28 mouse cellular contexts compared by ENCODE assay signal in genomic region chr9:34646831-34647230, GRCm38 (mm10).
DNase-seq lines count a peak whose midpoint lies in the region; ATAC-seq and TF ChIP-seq lines count a peak whose summit lies in the region.
"Had no signal": no experiment of that assay in that cellular context is flagged by ENCODE, and none has a peak within 500 bp of the region (broad histone marks: within the 10 kb centered on the region; RNA-seq: fewer than 3 reads in every experiment).

No protein-coding gene starts in this region.

- intact Hi-C loops in gastrocnemius, postnatal 36 days (cut with DNase I): no loop called here

- peaks cover 9% of the 10 kb centered on the region; the same call in 1 of the 2 replicates for H3K4me1 ChIP-seq in midbrain, embryonic 11.5 days (ENCODE audit: control insufficient read depth, insufficient read depth, low read length)
- peaks cover 2% of the 10 kb centered on the region; the same call in 1 of the 2 replicates for H3K4me1 ChIP-seq in midbrain, postnatal 0 days (ENCODE audit: insufficient read depth, low read length)
- H3K4me1 ChIP-seq in embryonic facial prominence, embryonic 11.5 days (ENCODE audit: control insufficient read depth, insufficient read depth, low read length): no peaks in the 10 kb centered on the region
- peaks cover 16% of the 10 kb centered on the region for H3K4me1 ChIP-seq in limb, embryonic 10.5 days
- H3K4me1 ChIP-seq: embryonic facial prominence, embryonic 13.5 days; liver, embryonic 12.5 days had no signal

- H3K4me3 ChIP-seq in midbrain, embryonic 11.5 days (ENCODE audit: low read depth, low read length): no peak overlapping the region
- H3K4me3 ChIP-seq in midbrain, postnatal 0 days (ENCODE audit: low read depth, low read length): no peak overlapping the region
- no peak overlapping the region for H3K4me3 ChIP-seq in embryonic facial prominence, embryonic 11.5 days (ENCODE audit: low read depth, low read length)
- H3K4me3 ChIP-seq in limb, embryonic 10.5 days: no peak overlapping the region
- H3K4me3 ChIP-seq: embryonic facial prominence, embryonic 13.5 days; heart, embryonic 13.5 days; intestine, embryonic 15.5 days; liver, embryonic 12.5 days; midbrain, embryonic 13.5 days had no signal

- H3K4me2 ChIP-seq in midbrain, embryonic 11.5 days: no peak overlapping the region
- H3K4me2 ChIP-seq in midbrain, postnatal 0 days (ENCODE audit: low read depth, low read length, poor library complexity, severe bottlenecking): no peak overlapping the region
- no peak overlapping the region for H3K4me2 ChIP-seq in embryonic facial prominence, embryonic 11.5 days (ENCODE audit: low read depth, low read length)
- H3K4me2 ChIP-seq: embryonic facial prominence, embryonic 13.5 days; heart, embryonic 13.5 days; intestine, embryonic 15.5 days; liver, embryonic 12.5 days; midbrain, embryonic 13.5 days had no signal

- no peak overlapping the region for H3K27ac ChIP-seq in midbrain, embryonic 11.5 days (ENCODE audit: low read depth, low read length)
- H3K27ac ChIP-seq in midbrain, postnatal 0 days (ENCODE audit: low read depth, low read length): no peak overlapping the region
- H3K27ac ChIP-seq in embryonic facial prominence, embryonic 11.5 days (replicated peaks; ENCODE audit: low read depth, low read length): no peak overlapping the region
- H3K27ac ChIP-seq in limb, embryonic 10.5 days: no peak overlapping the region
- H3K27ac ChIP-seq: embryonic facial prominence, embryonic 13.5 days; heart, embryonic 13.5 days; intestine, embryonic 15.5 days; kidney, postnatal 0 days; liver, embryonic 12.5 days; midbrain, embryonic 13.5 days had no signal

- H3K27me3 ChIP-seq in midbrain, embryonic 11.5 days (ENCODE audit: control insufficient read depth, insufficient read depth, low read length): no peaks in the 10 kb centered on the region
- H3K27me3 ChIP-seq in midbrain, postnatal 0 days (ENCODE audit: insufficient read depth, low read length): no peaks in the 10 kb centered on the region
- no peaks in the 10 kb centered on the region for H3K27me3 ChIP-seq in embryonic facial prominence, embryonic 11.5 days (ENCODE audit: control insufficient read depth, insufficient read depth, low read length)
- H3K27me3 ChIP-seq in limb, embryonic 10.5 days (ENCODE audit: low read depth, poor library complexity, severe bottlenecking): peaks cover 10% of the 10 kb centered on the region; the same call in 1 of the 2 replicates
- H3K27me3 ChIP-seq: embryonic facial prominence, embryonic 13.5 days; intestine, embryonic 15.5 days; liver, embryonic 12.5 days; midbrain, embryonic 13.5 days had no signal

- no peaks in the 10 kb centered on the region for H3K9me3 ChIP-seq in midbrain, embryonic 11.5 days (ENCODE audit: control insufficient read depth, low read length)
- H3K9me3 ChIP-seq in midbrain, postnatal 0 days (ENCODE audit: low read length): no peaks in the 10 kb centered on the region
- no peaks in the 10 kb centered on the region for H3K9me3 ChIP-seq in embryonic facial prominence, embryonic 11.5 days (replicated peaks; ENCODE audit: control insufficient read depth, low read length)
- no peaks in the 10 kb centered on the region for H3K9me3 ChIP-seq in limb, embryonic 10.5 days (replicated peaks)
- H3K9me3 ChIP-seq: embryonic facial prominence, embryonic 13.5 days; heart, embryonic 13.5 days; intestine, embryonic 15.5 days; liver, embryonic 12.5 days; midbrain, embryonic 13.5 days had no signal

- no peaks in the 10 kb centered on the region for H3K36me3 ChIP-seq in midbrain, embryonic 11.5 days (ENCODE audit: control insufficient read depth, insufficient read depth, low read length)
- H3K36me3 ChIP-seq in midbrain, postnatal 0 days (ENCODE audit: insufficient read depth, low read length): no peaks in the 10 kb centered on the region
- H3K36me3 ChIP-seq in embryonic facial prominence, embryonic 11.5 days (replicated peaks; ENCODE audit: control insufficient read depth, insufficient read depth, low read depth, low read length): no peaks in the 10 kb centered on the region
- no peaks in the 10 kb centered on the region for H3K36me3 ChIP-seq in limb, embryonic 10.5 days
- H3K36me3 ChIP-seq: embryonic facial prominence, embryonic 13.5 days; heart, embryonic 13.5 days; intestine, embryonic 15.5 days; liver, embryonic 12.5 days; midbrain, embryonic 13.5 days had no signal

- ATAC-seq in midbrain, embryonic 11.5 days (ENCODE audit: low FRiP score): no peak
- ATAC-seq in midbrain, postnatal 0 days (ENCODE audit: low FRiP score): no peak
- no peak for ATAC-seq in embryonic facial prominence, embryonic 11.5 days (replicated peaks; ENCODE audit: insufficient number of reproducible peaks, low FRiP score, low TSS enrichment, low read depth)
- ATAC-seq: CD4-positive, CD25-positive, alpha-beta regulatory T cell, adult 4 months; forebrain, postnatal 0 days; hindbrain, embryonic 16.5 days; intestine, embryonic 15.5 days; liver, embryonic 12.5 days; liver, postnatal 0 days; midbrain, embryonic 13.5 days had no signal

- peak; percentile 8 for DNase-seq in midbrain, embryonic 11.5 days (ENCODE audit: low spot score, missing footprints)
- no peak for DNase-seq in midbrain, postnatal 0 days (ENCODE audit: low spot score)
- peak; percentile 43 for DNase-seq in embryonic facial prominence, embryonic 11.5 days (ENCODE audit: low spot score)
- DNase-seq in limb, embryonic 10.5 days (ENCODE audit: low spot score): peak; percentile 56
- DNase-seq in gastrocnemius, postnatal 36 days: no peak
- no peak for DNase-seq in left cerebral cortex, adult 11 months (ENCODE audit: low spot score)
- no peak for DNase-seq in cerebellum, postnatal 14 days
- DNase-seq: adrenal gland, adult 2 months; adrenal gland, postnatal 36 days; cerebellum, adult 2 months; cerebellum, postnatal 25 days; forebrain, postnatal 0 days; gastrocnemius, postnatal 25 days; heart, postnatal 10 days; kidney, adult 2 months; kidney, postnatal 4 days; liver, postnatal 0 days; lung, postnatal 36 days; retina, postnatal 1 day; right cerebral cortex, postnatal 14 days had no signal

- H3K9ac ChIP-seq in midbrain, embryonic 11.5 days (ENCODE audit: low read length): no peak overlapping the region
- H3K9ac ChIP-seq in midbrain, postnatal 0 days (replicated peaks; ENCODE audit: low read length, poor library complexity, severe bottlenecking): no peak overlapping the region
- no peak overlapping the region for H3K9ac ChIP-seq in embryonic facial prominence, embryonic 11.5 days (replicated peaks; ENCODE audit: low read length)
- H3K9ac ChIP-seq: embryonic facial prominence, embryonic 13.5 days; forebrain, postnatal 0 days; heart, embryonic 13.5 days; intestine, embryonic 15.5 days; liver, embryonic 12.5 days; liver, postnatal 0 days; midbrain, embryonic 13.5 days had no signal

- 83% methylated on average over 9 of the region's 9 CpGs for WGBS in midbrain, embryonic 11.5 days
- WGBS in midbrain, postnatal 0 days: 89% methylated on average over 9 of the region's 9 CpGs
- 51% methylated on average over 9 of the region's 9 CpGs for WGBS in embryonic facial prominence, embryonic 11.5 days
- WGBS in limb, embryonic 10.5 days: 35% methylated on average over 9 of the region's 9 CpGs

- TF ChIP-seq CTCF in midbrain, postnatal 0 days (IDR thresholded peaks at IDR 0.05): no peak

Comparison
In these comparisons a context has a peak if more than half of its experiments do, and no peak if none do; other contexts are left out.
1. DNase-seq: peak in midbrain, embryonic 11.5 days (single experiment), embryonic facial prominence, embryonic 11.5 days (single experiment) and limb, embryonic 10.5 days (single experiment); none in midbrain, postnatal 0 days (single experiment), gastrocnemius, postnatal 36 days (0 of 2), left cerebral cortex, adult 11 months (single experiment) and cerebellum, postnatal 14 days (0 of 2).